Mouse (Mus musculus): Measurements from ENCODE around the gene Gm20479.
A peak's percentile ranks its signal among the peaks of the same experiment; 100 is the strongest.

Gene Gm20479

GRCm38 (mm10) chr7:27332353-27333199 is 24.6 kb downstream of the Gm20479 start:
- peak; percentile 84 for DNase-seq

- no peak for DNase-seq
These were observed 25.4 kb downstream of the Gm20479 start for GRCm38 (mm10) chr7:27331854-27332253.

GRCm38 (mm10) chr7:27331541-27331851 is 25.7 kb downstream of the Gm20479 start:
- DNase-seq, result no peak

- DNase-seq, result no peak
These were observed 26.3 kb downstream of the Gm20479 start for GRCm38 (mm10) chr7:27330709-27331540.

GRCm38 (mm10) chr7:27329981-27330380 is 27.2 kb downstream of the Gm20479 start:
- no peak for DNase-seq

- peak; percentile 89 for DNase-seq
These were observed 27.8 kb downstream of the Gm20479 start for GRCm38 (mm10) chr7:27329326-27329947.

GRCm38 (mm10) chr7:27328648-27329047 is 28.6 kb downstream of the Gm20479 start:
- DNase-seq, result no peak

GRCm38 (mm10) chr7:27328161-27328560 is 29.1 kb downstream of the Gm20479 start:
- no peak for DNase-seq

- DNase-seq, result no peak
These were observed 29.7 kb downstream of the Gm20479 start for GRCm38 (mm10) chr7:27327500-27327899.

- no peak for DNase-seq
These were observed 30.9 kb downstream of the Gm20479 start for GRCm38 (mm10) chr7:27326101-27326880.

GRCm38 (mm10) chr7:27325697-27326096 is 31.5 kb downstream of the Gm20479 start:
- no peak for DNase-seq

- no peak for DNase-seq
These were observed 32.3 kb downstream of the Gm20479 start for GRCm38 (mm10) chr7:27324928-27325327.

- DNase-seq, result no peak
These were observed 33.1 kb downstream of the Gm20479 start for GRCm38 (mm10) chr7:27324161-27324560.

GRCm38 (mm10) chr7:27323001-27323400 is 34.2 kb downstream of the Gm20479 start:
- DNase-seq, result no peak

GRCm38 (mm10) chr7:27322291-27322690 is 34.9 kb downstream of the Gm20479 start:
- DNase-seq, result no peak

- DNase-seq, result no peak
These were observed 37.8 kb downstream of the Gm20479 start for GRCm38 (mm10) chr7:27319411-27319810.

GRCm38 (mm10) chr7:27315958-27316357 is 41.3 kb downstream of the Gm20479 start:
- no peak for DNase-seq

GRCm38 (mm10) chr7:27314393-27314792 is 42.8 kb downstream of the Gm20479 start:
- no peak for DNase-seq

- no peak for DNase-seq
These were observed 45.5 kb downstream of the Gm20479 start for GRCm38 (mm10) chr7:27311651-27312284.

- no peak for DNase-seq
These were observed 46.2 kb downstream of the Gm20479 start for GRCm38 (mm10) chr7:27310996-27311535.

GRCm38 (mm10) chr7:27310306-27310705 is 46.9 kb downstream of the Gm20479 start:
- peak; percentile 51 for DNase-seq

GRCm38 (mm10) chr7:27309832-27310231 is 47.4 kb downstream of the Gm20479 start:
- DNase-seq, result no peak

Data from right cerebral cortex, postnatal 4 days (tissue).